Mouse (Mus musculus): Measurements from ENCODE around the gene Thumpd3. TPM values are rescaled to one million over a fixed set of nuclear protein-coding genes. Genes with fewer than 3 reads are reported as not detected.

Thumpd3 gene
- 100 to 1,000 TPM in 1 of 2 experiments, 10 to 100 TPM in 1; 76.7 to 104 TPM for polyA plus RNA-seq (2017; shearing (Covaris generic))

DNA sequence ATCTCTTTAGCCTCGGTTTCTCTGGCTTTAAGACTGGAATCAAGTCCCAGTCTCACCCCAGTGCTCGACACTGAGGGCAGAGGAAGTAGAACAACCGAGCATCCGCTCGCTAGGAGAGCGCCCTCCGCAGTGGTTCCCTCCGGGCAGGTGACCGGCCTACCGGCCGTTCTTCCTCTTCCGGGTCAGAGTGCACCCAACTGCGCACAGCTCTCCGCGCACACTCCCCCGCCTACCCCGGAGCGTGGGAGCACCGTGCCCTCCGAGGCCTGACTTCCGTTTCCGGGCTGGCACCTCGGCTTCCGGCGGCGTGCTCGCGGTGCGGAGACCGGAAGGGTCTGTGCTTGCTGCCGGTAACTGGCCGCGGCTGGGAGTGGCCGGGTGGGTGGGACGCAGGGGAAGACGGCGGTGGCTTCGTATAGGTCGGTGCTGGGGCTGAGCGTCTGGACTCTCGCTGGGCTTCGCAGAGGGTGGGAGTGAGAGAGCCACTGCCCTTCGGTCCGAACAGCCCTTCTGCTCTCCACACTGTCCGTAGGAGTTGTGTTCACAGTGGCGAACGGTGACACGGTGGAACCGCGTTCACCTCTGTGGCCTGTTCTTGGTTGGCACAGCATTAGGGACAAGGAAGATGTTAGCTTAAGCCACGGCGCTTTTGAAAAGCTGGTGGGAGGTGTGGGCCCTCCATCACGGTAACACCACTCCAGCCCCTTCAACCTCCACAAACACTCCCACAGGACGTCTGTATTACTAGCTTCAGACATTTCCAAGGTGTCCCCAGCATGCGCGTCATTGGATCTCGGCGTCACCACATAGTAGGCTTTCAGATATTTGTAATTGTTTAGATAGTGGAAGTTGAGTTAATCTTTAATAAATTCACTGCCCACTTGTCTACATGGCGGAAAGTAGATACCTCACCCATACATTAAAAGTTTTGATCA is at the start of gene Thumpd3:
Gene Thumpd3 (plus strand): TSS at position 185 of the 935 bp plus-strand sequence.
- ATAC-seq, result peak; percentile 96

DNA sequence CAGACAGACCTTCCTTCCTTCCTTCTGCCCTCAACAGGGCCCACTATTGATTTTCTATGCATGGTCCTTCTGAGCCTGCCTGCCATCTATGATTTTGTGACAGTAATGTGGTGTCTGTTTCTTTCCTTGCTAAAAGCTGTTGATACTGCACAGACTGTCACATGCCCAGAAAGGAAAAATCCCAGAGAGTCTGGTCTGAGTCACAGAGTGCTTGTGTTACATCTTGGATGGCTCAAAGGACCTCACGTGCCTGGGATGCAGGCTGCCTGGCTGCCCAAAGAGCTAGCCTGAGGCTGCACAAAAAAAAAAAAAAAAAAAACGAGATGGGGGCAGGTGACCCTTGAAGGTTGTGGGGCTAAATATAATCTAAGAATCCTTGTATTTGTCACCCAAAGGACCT is 46.8 kb upstream of the Thumpd3 start:
- no peak for ATAC-seq

DNA sequence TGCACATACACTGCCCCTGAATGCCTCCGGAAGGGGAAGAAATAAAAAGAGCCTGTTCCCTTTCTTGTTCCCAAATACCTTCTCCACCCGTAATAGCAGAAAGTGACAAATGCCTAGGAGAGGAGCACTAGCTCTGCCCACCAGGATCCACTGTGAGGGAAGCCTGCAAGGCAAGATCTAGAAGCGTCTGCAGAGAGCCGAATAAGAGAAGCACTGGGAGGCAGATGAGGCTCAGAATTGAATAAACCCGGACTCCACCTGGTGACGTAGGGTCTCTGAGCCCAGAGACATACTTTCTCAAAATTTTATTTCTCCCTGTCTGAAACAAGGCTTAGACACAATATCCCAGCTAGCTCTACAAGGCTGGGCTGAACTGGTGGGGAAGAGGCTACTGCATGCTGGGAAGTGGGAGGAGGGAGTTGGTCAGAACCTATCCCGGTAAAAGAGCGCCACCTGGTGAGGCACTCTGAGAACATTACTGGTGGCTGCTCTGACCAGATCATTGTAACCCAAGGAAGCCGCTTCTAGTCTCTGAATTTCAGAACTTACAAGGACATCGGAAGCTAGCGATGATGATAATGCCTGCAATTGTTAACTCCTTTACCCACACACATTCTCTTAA is 45.2 kb upstream of the Thumpd3 start:
- peak; percentile 84 for ATAC-seq

DNA sequence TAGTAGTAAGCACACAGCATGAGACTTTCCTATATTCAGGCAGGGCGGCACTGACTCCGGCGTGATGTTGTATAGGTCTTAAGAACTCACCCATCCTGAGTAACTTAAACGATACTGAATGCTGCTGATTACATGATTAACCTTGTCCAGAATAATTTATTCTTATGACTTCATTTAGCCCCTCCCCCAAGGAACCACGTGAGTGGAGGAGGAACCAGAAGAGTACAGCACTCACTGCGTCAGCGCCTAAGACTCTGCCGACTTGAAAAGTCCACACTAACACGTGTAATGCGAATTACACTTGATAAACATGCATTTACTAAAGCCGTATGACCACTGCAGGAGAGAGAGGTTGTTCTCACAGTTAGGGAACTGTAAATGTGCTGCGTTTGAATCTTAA is 44.3 kb upstream of the Thumpd3 start:
- ATAC-seq, result no peak

DNA sequence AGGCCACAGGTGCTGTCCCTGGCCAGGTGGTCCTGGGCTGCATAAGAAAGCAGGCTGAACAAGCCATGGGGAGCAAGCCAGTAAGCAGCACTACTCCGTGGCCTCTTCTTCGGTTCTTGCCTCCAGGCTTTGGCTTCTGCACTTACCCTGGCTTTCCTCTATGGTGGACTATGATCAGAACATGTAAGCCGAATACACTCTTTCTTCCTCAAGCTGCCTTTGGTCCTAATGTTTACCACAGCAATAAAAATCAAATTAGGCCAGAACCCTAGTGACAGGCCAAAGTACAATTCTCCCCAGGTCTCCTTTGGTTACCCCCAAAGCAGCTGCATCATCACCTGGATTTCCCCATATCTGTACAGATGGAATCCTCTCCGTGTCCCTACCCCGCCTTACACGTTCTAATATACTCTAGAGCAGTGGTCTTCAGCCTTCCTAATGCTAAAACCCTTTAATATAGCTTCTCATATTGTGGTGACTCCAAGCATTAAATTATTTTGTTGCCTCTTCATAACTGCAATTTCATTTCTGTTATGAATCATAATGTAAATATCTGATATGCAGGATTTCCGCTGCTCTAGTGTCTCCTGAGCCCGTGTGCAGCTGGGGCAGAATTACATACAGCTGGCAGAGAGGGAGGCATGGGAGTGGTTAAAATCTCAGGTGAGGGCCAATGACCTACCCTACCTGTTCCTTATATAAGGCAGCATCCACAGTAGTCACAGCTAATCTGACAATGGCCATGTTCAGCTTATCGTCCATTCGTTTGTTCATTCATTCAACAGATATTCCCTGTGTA is 42.5 kb upstream of the Thumpd3 start:
- ATAC-seq, result no peak

GRCm38 (mm10) chr6:113006833-113007232 is 39.2 kb upstream of the Thumpd3 start:
- no peak for ATAC-seq

- no peak for ATAC-seq
Observed at GRCm38 (mm10) chr6:113011886-113012285, 34.1 kb upstream of the Thumpd3 start.

GRCm38 (mm10) chr6:113012495-113012941 is 33.5 kb upstream of the Thumpd3 start:
- no peak for ATAC-seq

GRCm38 (mm10) chr6:113013550-113013949 is 32.5 kb upstream of the Thumpd3 start:
- ATAC-seq, result no peak

GRCm38 (mm10) chr6:113017500-113018047 is 28.5 kb upstream of the Thumpd3 start:
- no peak for ATAC-seq

- no peak for ATAC-seq
Observed at GRCm38 (mm10) chr6:113018139-113018538, 27.9 kb upstream of the Thumpd3 start.

- ATAC-seq, result no peak
Observed at GRCm38 (mm10) chr6:113024866-113025265, 21.2 kb upstream of the Thumpd3 start.

- ATAC-seq, result no peak
Observed at GRCm38 (mm10) chr6:113025774-113026173, 20.3 kb upstream of the Thumpd3 start.

DNA sequence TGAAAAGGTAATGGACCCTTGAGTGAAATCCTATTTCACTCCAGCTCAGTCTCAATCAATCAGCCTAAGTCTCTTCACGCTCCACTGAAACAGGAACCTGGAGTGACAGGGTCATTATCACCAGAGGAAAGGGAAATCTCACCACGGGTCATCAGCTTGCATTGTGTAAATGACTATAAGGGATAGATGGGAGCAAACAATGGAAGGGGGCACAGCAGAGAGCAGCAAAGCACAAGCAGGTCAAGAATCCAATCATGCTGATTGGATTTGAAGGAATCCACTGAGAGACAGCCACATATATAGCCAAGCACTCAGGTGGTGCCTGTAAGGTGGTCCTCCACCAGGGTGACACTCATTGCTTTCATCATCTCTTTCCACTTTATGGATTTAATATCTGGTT is 18.6 kb upstream of the Thumpd3 start:
- ATAC-seq, result no peak

- no peak for ATAC-seq
Observed at GRCm38 (mm10) chr6:113029006-113029405, 17.0 kb upstream of the Thumpd3 start.

GRCm38 (mm10) chr6:113030553-113030952 is 15.5 kb upstream of the Thumpd3 start:
- no peak for ATAC-seq

- ATAC-seq, result no peak
Observed at GRCm38 (mm10) chr6:113030970-113031660, 14.9 kb upstream of the Thumpd3 start.

GRCm38 (mm10) chr6:113032121-113032520 is 13.9 kb upstream of the Thumpd3 start:
- no peak for ATAC-seq

DNA sequence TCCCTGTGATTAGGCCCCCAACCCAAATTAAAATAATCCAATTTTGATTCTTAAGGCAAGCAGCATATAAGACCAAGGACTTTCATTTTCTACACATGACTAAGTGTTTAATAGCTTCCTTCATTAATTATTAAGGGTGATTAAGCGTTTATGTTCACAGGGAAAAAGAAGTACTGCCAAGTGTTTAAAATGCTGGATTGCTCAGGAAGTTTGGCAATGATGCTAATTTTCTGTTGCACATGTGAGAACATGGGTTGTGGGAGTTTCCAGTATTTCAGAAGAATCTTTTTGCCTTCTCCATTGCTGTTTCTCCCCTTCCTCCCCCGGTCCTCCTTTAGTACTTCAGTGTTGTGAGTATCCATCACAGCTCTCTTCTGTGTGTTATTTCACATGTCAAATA is 12.8 kb upstream of the Thumpd3 start:
- no peak for ATAC-seq

GRCm38 (mm10) chr6:113034466-113034865 is 11.6 kb upstream of the Thumpd3 start:
- no peak for ATAC-seq

- ATAC-seq, result no peak
Observed at GRCm38 (mm10) chr6:113036463-113037175, 9.4 kb upstream of the Thumpd3 start.

Measured in CD4-positive, CD25-positive, alpha-beta regulatory T cell, adult 4 months (primary cell).